Mouse (Mus musculus): ENCODE results near the gene Tlr5.

The Tlr5 gene

GRCm38 (mm10) chr1:182990092-182990762 lies 35.6 kb downstream of the Tlr5 start:
- DNase-seq (ENCODE audit: low spot score), result no peak

GRCm38 (mm10) chr1:182991002-182991778 lies 36.6 kb downstream of the Tlr5 start:
- DNase-seq (ENCODE audit: low spot score), result peak; percentile 58
